Mouse (Mus musculus) heart, postnatal 0 days (tissue): ENCODE measurements around the gene Rnase2b.

Experiments
- CTCF ChIP-seq: IDR thresholded peaks from 2 replicates; pipeline ENCODE4 v1.5.1; 2016; ENCODE audit warnings: antibody characterized with exemption, control low read depth, low read depth
- EP300 ChIP-seq: IDR thresholded peaks from 2 replicates; pipeline ENCODE4 v1.6.1; 2016; ENCODE audit warnings: antibody characterized with exemption, low read depth

DNA sequence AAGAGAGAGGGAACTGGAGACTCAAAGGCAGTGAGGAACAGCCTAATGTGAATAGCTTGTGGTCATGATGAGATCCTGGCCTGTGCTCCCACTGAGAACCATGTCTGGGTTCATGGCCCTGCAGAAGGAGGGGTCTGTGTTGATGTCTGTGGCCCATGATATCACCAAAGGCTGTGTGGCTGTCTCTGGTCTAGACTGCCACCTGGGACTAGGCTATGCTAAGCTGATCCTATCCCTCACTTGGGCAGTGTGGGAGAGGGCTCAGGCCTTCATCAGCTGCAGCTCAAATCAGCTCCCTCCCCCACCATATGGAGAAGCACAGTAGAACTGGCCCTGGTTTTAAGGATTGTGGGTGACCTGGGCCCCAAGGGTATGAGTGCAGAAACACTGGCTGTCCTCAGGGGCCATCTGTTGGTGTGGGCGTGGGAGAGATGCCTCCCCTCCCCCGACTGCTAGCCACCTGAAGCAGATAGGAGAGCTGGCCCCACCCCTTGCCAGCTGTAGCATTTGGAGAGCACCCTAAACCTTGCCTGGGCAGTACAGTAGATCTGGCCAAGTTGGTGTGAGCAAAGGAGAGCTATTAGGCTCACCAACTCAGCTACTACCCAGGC lies 34.3 kb upstream of the Rnase2b start:
- no peak for TF ChIP-seq CTCF
- TF ChIP-seq EP300, result no peak
